Mouse (Mus musculus) olfactory bulb, adult 2 months (tissue): ENCODE results near the gene Hdac11.

Experiments
- CTCF ChIP-seq: fragments of 200-500 bp; IDR thresholded peaks from 2 replicates; pipeline ENCODE4 v1.5.1; 2012; ENCODE audit warnings: low read depth, mild to moderate bottlenecking, low read length, moderate library complexity; ENCODE audit not compliant: insufficient read depth
- POLR2A ChIP-seq: fragments of 200-500 bp; IDR thresholded peaks from 2 replicates; pipeline ENCODE4 v1.6.1; 2012; ENCODE audit warnings: mild to moderate bottlenecking, low read depth, low read length, moderate library complexity; ENCODE audit not compliant: insufficient read depth

GRCm38 (mm10) chr6:91160976-91161375, 4.5 kb downstream of the Hdac11 start:
- no peak for TF ChIP-seq CTCF
- TF ChIP-seq POLR2A, result no peak
